Mouse (Mus musculus) bone marrow, adult 2 months (tissue): Measurements from ENCODE around the gene Spsb4. TPM values are rescaled to one million over a fixed set of nuclear protein-coding genes. Genes with fewer than 3 reads are reported as not detected.

Experiments
- H3K27ac ChIP-seq: fragments of 200-500 bp; 2 replicates; pipeline ENCODE4 v1.5.1; 2012; ENCODE audit warnings: low read depth, mild to moderate bottlenecking, control low read depth, inconsistent platforms, low read length; ENCODE audit not compliant: control insufficient read depth, poor library complexity, insufficient read depth
- H3K4me1 ChIP-seq: fragments of 200-500 bp; 2 replicates; pipeline ENCODE4 v1.6.1; 2011; ENCODE audit warnings: low read length; ENCODE audit not compliant: control insufficient read depth, insufficient read depth
- H3K4me3 ChIP-seq: fragments of 200-500 bp; replicated peaks from 2 replicates; pipeline ENCODE3; 2011; ENCODE audit warnings: mild to moderate bottlenecking, low read depth, low read length, control low read depth; ENCODE audit not compliant: control insufficient read depth
- CTCF ChIP-seq: fragments of 200-500 bp; IDR thresholded peaks from 2 replicates; pipeline ENCODE4 v1.5.1; 2011; ENCODE audit warnings: low read length, control low read depth; ENCODE audit not compliant: control insufficient read depth, insufficient read depth
- POLR2A ChIP-seq: fragments of 200-500 bp; IDR thresholded peaks from 2 replicates; pipeline ENCODE4 v1.6.1; 2011; ENCODE audit warnings: low read depth, mild to moderate bottlenecking, control low read depth, low read length, borderline replicate concordance; ENCODE audit not compliant: control insufficient read depth
- WGBS: fragments of 180-500 bp; shearing (Covaris S2); methylation state at CpG from one replicate; pipeline ENCODE4 v1.1.7; 2018; 5-methylcytosine and 5-hydroxymethylcytosine counted together
- polyA plus RNA-seq: library from polyadenylated mRNA; stranded (reverse); fragments of >200 nt; gene quantifications from 2 replicates; pipeline ENCODE4 v1.2.4, GENCODE M21; 2011; ENCODE audit warnings: low replicate concordance; ENCODE audit not compliant: missing spikeins, insufficient read depth, insufficient read length

Spsb4 gene
- polyA plus RNA-seq, 1 experiment = 1.5 TPM

DNA sequence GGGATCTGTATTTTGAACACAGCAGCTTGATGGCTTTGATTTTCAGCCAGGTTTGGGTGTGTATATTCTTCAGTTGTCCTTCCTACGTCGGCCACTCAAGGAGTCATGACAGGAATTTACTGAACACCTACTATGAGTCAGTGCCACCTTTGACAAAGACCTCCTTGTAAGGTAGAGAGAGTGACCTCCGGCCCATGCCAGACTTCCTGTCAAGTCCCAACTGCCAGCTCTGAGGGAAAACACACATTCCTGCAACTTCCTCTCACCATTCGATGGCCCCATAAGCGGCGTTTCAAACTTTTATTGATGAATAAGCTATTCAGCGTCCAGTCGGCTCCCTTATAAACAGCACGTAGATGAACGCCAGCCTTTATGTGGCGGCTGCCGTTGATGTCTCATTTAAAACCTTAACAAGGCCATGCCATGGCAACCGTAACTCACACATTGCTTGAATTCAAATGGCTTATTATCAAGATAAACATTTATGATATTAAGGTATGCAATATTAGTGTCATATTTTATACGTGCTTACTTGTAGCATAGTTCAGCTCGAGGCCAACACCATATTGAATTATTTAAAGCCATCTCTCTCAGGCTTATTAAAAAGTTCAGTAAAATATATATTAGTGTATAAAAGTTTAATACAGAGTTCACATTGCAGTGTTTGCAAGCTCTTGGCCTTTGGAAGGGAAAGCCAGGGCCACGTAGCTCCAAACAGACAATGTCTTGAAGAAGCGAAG is 94.9 kb downstream of the Spsb4 start:
- Histone ChIP-seq H3K4me1 (no peaks in the 10 kb centered on the region), H3K27ac (no peak overlapping the region), H3K4me3 (no peak overlapping the region)
- no peak for TF ChIP-seq POLR2A
- TF ChIP-seq CTCF = no peak
- 58% methylated on average over 17 of the region's 17 CpGs for WGBS

DNA sequence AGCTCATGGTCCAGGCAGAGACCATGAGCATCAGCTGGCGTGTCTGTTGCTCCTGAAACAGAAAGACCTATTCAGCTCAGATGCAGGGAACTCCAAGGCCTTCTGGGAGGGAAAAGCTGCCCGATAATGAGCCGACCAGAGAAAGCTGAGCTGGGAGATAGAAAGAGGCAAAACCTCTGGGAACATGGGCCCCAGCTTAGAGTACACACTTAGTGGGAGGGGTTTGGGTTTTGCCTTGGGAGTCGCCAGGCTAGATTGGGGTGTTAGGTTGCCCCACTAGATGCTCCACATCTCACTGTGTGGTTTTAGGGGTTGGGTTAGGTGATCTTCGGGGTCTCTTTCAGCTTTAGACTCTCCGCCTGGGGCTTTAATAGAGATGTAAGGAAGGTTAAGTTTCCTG is 95.5 kb downstream of the Spsb4 start:
- WGBS = 81% methylated on average over 6 of the region's 6 CpGs
- Histone ChIP-seq H3K27ac (no peak overlapping the region), H3K4me3 (no peak overlapping the region), H3K4me1 (no peaks in the 10 kb centered on the region)
- TF ChIP-seq CTCF = no peak

DNA sequence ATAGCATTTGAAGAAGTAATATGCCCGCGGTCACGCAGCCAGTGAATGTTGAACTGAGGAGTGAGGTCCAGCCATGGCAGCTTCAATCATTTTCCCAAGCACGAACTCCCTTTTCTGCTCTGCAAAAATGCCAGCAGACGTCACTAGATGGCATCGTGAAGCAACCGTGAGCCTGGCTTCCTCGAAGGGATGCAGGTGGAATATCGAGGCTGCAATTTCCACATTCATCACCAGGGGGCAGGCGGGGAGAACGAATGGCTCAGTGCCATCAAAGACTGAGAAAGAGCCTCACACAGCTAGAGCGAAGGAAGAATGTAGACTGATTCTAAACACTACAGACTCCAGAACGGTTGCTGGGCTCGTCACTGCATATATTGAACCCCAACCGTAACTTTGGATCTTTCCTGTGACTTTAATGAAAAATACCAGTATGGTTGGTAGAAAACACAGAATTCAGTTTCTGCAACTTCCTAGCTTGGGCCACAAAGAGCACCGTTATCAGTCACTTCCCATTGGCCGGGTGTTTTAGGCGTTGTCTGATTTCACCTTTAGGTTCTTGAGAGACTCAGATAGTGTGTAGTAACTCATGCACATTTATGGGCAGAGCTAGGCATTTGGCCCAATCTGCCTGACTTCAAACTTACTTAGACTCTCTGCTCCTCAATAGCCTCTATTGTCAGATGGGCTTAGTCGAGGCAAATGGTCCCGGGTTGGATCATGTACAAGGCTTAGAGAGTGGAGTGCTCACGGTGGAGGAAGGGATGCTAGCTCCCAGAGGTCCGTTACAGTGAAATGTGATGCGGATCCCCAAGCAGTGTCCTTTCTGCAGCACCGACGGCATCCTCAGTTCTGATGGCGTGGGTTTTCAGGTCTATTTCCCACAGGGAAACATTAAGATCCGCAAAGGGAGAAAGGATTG is 101.8 kb downstream of the Spsb4 start:
- Histone ChIP-seq H3K4me3 (no peak overlapping the region), H3K4me1 (no peaks in the 10 kb centered on the region), H3K27ac (no peak overlapping the region)
- 29% methylated on average over 27 of the region's 27 CpGs for WGBS
- TF ChIP-seq CTCF (peak; percentile 99), POLR2A (no peak)

GRCm38 (mm10) chr9:96916076-96916475 is 102.6 kb downstream of the Spsb4 start:
- TF ChIP-seq CTCF = no peak
- TF ChIP-seq POLR2A = no peak
- H3K4me3 ChIP-seq = no peak overlapping the region
- H3K27ac ChIP-seq = no peak overlapping the region
- H3K4me1 ChIP-seq = no peaks in the 10 kb centered on the region
- 69% methylated on average over 7 of the region's 7 CpGs for WGBS

- 84% methylated on average over 6 of the region's 6 CpGs for WGBS
- Histone ChIP-seq H3K4me1 (no peaks in the 10 kb centered on the region), H3K4me3 (no peak overlapping the region), H3K27ac (no peak overlapping the region)
- TF ChIP-seq CTCF = no peak
- TF ChIP-seq POLR2A = no peak
Observed at GRCm38 (mm10) chr9:96914851-96915250, 103.8 kb downstream of the Spsb4 start.

- no peak overlapping the region for H3K27ac ChIP-seq
- 81% methylated on average over 3 of the region's 3 CpGs for WGBS
- TF ChIP-seq CTCF (no peak), POLR2A (no peak)
Observed at GRCm38 (mm10) chr9:96914005-96914404, 104.6 kb downstream of the Spsb4 start.

DNA sequence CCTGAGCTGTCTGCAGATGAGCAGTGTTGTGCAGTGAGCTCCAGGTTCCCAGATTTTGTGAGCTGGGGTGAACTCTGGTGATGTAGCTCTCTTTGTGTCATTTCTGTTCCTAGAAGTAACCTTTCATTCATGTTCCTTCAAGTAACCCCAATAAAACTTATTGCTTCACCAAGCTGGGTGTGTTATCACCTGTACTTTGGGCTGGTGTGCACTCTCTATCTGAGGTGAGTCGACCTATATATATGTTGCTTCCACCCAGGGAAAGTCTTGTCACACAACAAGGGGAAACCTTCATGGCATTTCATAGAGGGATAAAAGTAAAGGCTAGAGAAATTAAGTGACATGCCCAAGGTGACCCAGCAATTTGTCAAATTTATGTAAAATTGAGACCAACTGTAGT is 109.1 kb downstream of the Spsb4 start:
- Histone ChIP-seq H3K4me1 (no peaks in the 10 kb centered on the region), H3K27ac (no peak overlapping the region)
- no peak for TF ChIP-seq CTCF
- TF ChIP-seq POLR2A = no peak

More at GRCm38 (mm10) chr9:96914005-96914404, 104.6 kb downstream of the Spsb4 start:
- Histone ChIP-seq H3K4me3 (no peak overlapping the region), H3K4me1 (no peaks in the 10 kb centered on the region)

DNA sequence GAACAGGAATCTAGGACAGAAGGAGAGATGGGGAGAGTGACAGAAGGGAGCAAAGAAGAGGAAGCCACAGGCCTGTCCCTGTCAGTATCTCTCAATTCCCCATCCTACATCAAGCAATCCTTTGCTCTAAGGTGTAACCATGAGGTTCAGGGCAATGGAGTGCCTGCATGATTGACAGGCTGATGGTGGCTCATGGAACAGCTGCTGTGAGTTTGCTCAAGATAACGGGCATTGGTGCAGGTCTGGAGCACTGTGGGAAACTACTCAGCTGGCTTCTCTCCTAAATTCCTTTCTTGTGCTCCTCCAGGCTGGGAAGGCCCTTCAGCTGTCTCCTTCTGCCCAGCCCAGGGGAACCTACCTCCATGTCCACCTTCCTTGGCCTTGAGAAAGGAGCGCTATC is 109.9 kb downstream of the Spsb4 start:
- TF ChIP-seq POLR2A (no peak), CTCF (no peak)
- Histone ChIP-seq H3K4me1 (no peaks in the 10 kb centered on the region), H3K4me3 (no peak overlapping the region), H3K27ac (no peak overlapping the region)
- WGBS = 73% methylated on average over 2 of the region's 2 CpGs

More for the DNA sequence above, 109.1 kb downstream of the Spsb4 start:
- H3K4me3 ChIP-seq = no peak overlapping the region
- 95% methylated on average over 1 of the region's 1 CpGs for WGBS
